ENCODE assay signal across 27 mouse cellular contexts in the genomic region with DNA sequence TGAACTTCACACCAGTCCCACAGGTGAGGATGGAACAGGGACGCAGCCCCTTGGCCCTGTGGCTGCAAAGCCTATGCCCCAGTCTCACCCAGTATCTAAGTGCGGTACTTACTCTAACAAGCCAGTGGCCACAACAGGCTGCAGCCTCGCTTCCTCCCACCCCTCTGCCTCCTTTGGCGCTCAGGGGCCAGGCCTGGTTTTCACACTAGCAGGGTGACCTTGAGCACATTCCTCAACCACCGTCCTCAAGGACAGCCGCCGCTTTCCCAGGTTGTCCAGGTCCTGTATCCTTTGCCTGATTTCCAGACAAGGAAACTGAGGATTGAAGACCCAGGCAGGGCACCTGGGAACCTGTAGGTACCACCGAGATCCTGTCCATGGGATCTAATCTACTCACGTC. TPM values are rescaled to one million over a fixed set of nuclear protein-coding genes. Genes with fewer than 3 reads are reported as not detected.
A peak's percentile ranks its signal among the peaks of the same experiment; 100 is the strongest.
DNase-seq lines count a peak whose midpoint lies in the region; ATAC-seq lines count a peak whose summit lies in the region.
"Had no signal": no experiment of that assay in that cellular context is flagged by ENCODE, and none has a peak within 500 bp of the region (broad histone marks: within the 10 kb centered on the region; RNA-seq: fewer than 3 reads in every experiment).

No protein-coding gene starts in this region.

- peak overlapping the region; percentile 54 for H3K27ac ChIP-seq in heart, embryonic 11.5 days (ENCODE audit: low read depth, low read length)
- H3K27ac ChIP-seq in hindbrain, embryonic 13.5 days = 0 out of 2 replicates have a peak overlapping the region, but pooled peaks have one; percentile 5
- H3K27ac ChIP-seq in hindbrain, embryonic 14.5 days = no peak overlapping the region
- H3K27ac ChIP-seq: embryonic facial prominence, embryonic 12.5 days; limb, embryonic 12.5 days; stomach, embryonic 15.5 days had no signal

- H3K9ac ChIP-seq in heart, embryonic 11.5 days (ENCODE audit: low read depth, low read length) = 0 out of 2 replicates have a peak overlapping the region, but pooled peaks have one; percentile 24
- no peak overlapping the region for H3K9ac ChIP-seq in hindbrain, embryonic 13.5 days
- no peak overlapping the region for H3K9ac ChIP-seq in hindbrain, embryonic 14.5 days
- H3K9ac ChIP-seq: embryonic facial prominence, embryonic 12.5 days; forebrain, postnatal 0 days; stomach, embryonic 15.5 days had no signal

- DNase-seq in heart, postnatal 36 days = no peak
- DNase-seq in hindbrain, embryonic 14.5 days (ENCODE audit: low spot score) = no peak
- DNase-seq in ovary, postnatal 36 days (ENCODE audit: low spot score) = peak; percentile 44
- DNase-seq in ovary, adult 18-20 months (ENCODE audit: low spot score) = no peak
- no peak for DNase-seq in left cerebral cortex, adult 18-20 months (ENCODE audit: low spot score in 2 of 2)
- DNase-seq: adrenal gland, adult 2 months; cerebellum, adult 2 months; forebrain, postnatal 0 days; kidney, adult 2 months; kidney, postnatal 36 days; layer of hippocampus, adult 9-11 months; lung, adult 2 months; lung, postnatal 36 days had no signal

- peak overlapping the region; percentile 3; the same call in 1 of the 2 replicates for H3K4me2 ChIP-seq in heart, embryonic 11.5 days
- H3K4me2 ChIP-seq in hindbrain, embryonic 13.5 days = no peak overlapping the region
- no peak overlapping the region for H3K4me2 ChIP-seq in hindbrain, embryonic 14.5 days (replicated peaks)
- H3K4me2 ChIP-seq: embryonic facial prominence, embryonic 12.5 days; limb, embryonic 12.5 days; midbrain, embryonic 12.5 days; stomach, embryonic 15.5 days had no signal

- ATAC-seq in heart, embryonic 11.5 days (replicated peaks; ENCODE audit: insufficient number of reproducible peaks, low FRiP score, low TSS enrichment) = no peak
- no peak for ATAC-seq in hindbrain, embryonic 13.5 days (ENCODE audit: low FRiP score)
- ATAC-seq in hindbrain, embryonic 14.5 days (ENCODE audit: low FRiP score) = no peak

- no peaks in the 10 kb centered on the region for H3K9me3 ChIP-seq in heart, embryonic 11.5 days (replicated peaks; ENCODE audit: control insufficient read depth, low read length)
- no peaks in the 10 kb centered on the region for H3K9me3 ChIP-seq in hindbrain, embryonic 13.5 days
- H3K9me3 ChIP-seq in hindbrain, embryonic 14.5 days (ENCODE audit: control insufficient read depth, low read length) = no peaks in the 10 kb centered on the region
- H3K9me3 ChIP-seq: embryonic facial prominence, embryonic 12.5 days; limb, embryonic 12.5 days; midbrain, embryonic 12.5 days; stomach, embryonic 15.5 days had no signal

- H3K27me3 ChIP-seq in heart, embryonic 11.5 days (ENCODE audit: control insufficient read depth, insufficient read depth, low read length) = no peaks in the 10 kb centered on the region
- H3K27me3 ChIP-seq in hindbrain, embryonic 13.5 days = 0 out of 2 replicates have a peak, but pooled peaks cover 3% of the 10 kb centered on the region
- no peaks in the 10 kb centered on the region for H3K27me3 ChIP-seq in hindbrain, embryonic 14.5 days (ENCODE audit: control insufficient read depth, insufficient read depth, low read length)
- H3K27me3 ChIP-seq: stomach, embryonic 15.5 days had no signal

- H3K36me3 ChIP-seq in heart, embryonic 11.5 days (ENCODE audit: control insufficient read depth, insufficient read depth, low read length) = no peaks in the 10 kb centered on the region
- H3K36me3 ChIP-seq in hindbrain, embryonic 13.5 days = no peaks in the 10 kb centered on the region
- H3K36me3 ChIP-seq in hindbrain, embryonic 14.5 days (replicated peaks; ENCODE audit: control insufficient read depth, insufficient read depth) = no peaks in the 10 kb centered on the region
- H3K36me3 ChIP-seq: embryonic facial prominence, embryonic 12.5 days; limb, embryonic 12.5 days; midbrain, embryonic 12.5 days; stomach, embryonic 15.5 days had no signal

- intact Hi-C loops in heart, postnatal 36 days (cut with DNase I) = no loop called here

- 48% methylated on average over 9 of the region's 9 CpGs for WGBS in heart, embryonic 11.5 days (ENCODE audit: insufficient replicate concordance)
- WGBS in hindbrain, embryonic 13.5 days = 65% methylated on average over 9 of the region's 9 CpGs
- WGBS in hindbrain, embryonic 14.5 days = 71% methylated on average over 9 of the region's 9 CpGs

- peaks cover 72% of the 10 kb centered on the region for H3K4me1 ChIP-seq in heart, embryonic 11.5 days (ENCODE audit: control insufficient read depth, insufficient read depth, low read length)
- peaks cover 68% of the 10 kb centered on the region for H3K4me1 ChIP-seq in hindbrain, embryonic 13.5 days (replicated peaks)
- peaks cover 25% of the 10 kb centered on the region for H3K4me1 ChIP-seq in hindbrain, embryonic 14.5 days (replicated peaks; ENCODE audit: control insufficient read depth, insufficient read depth, low read length)

- no peak overlapping the region for H3K4me3 ChIP-seq in heart, embryonic 11.5 days (ENCODE audit: low read depth, low read length)
- H3K4me3 ChIP-seq in hindbrain, embryonic 13.5 days = no peak overlapping the region
- no peak overlapping the region for H3K4me3 ChIP-seq in hindbrain, embryonic 14.5 days (replicated peaks; ENCODE audit: low read length)
- H3K4me3 ChIP-seq: embryonic facial prominence, embryonic 12.5 days; limb, embryonic 12.5 days; midbrain, embryonic 12.5 days; myocyte; stomach, embryonic 15.5 days had no signal

RNA-seq across cellular contexts. Expression of a gene that starts 6.6 kb away (rescaled TPM):
- 16.0 and 16.7 TPM in 2 replicates for polyA plus RNA-seq in heart, embryonic 11.5 days (2014; fragmentation: Nextera tagmentation; extraction: Ambion mirVana)
- total RNA-seq in heart, postnatal 36 days (2021) = 1 to 10 TPM; 3.9 to 4.0 TPM
- 42.4 and 43.8 TPM in 2 replicates for polyA plus RNA-seq in hindbrain, embryonic 13.5 days (2015; fragmentation: Nextera tagmentation; extraction: Ambion mirVana)
- 44.8 and 49.8 TPM in 2 replicates for polyA plus RNA-seq in hindbrain, embryonic 14.5 days (2014; fragmentation: Nextera tagmentation; extraction: Ambion mirVana)
- 10 to 100 TPM; 44.0 to 55.2 TPM for total RNA-seq in left cerebral cortex, adult 18-20 months (2021)

RNA-seq across cellular contexts. Expression of a gene that starts 30.6 kb away (rescaled TPM):
- not detected in 2 replicates for polyA plus RNA-seq in heart, embryonic 11.5 days (2014; fragmentation: Nextera tagmentation; extraction: Ambion mirVana)
- not detected for total RNA-seq in heart, postnatal 36 days (2021)
- polyA plus RNA-seq in hindbrain, embryonic 13.5 days (2015; fragmentation: Nextera tagmentation; extraction: Ambion mirVana) = not detected in 2 replicates
- polyA plus RNA-seq in hindbrain, embryonic 14.5 days (2014; fragmentation: Nextera tagmentation; extraction: Ambion mirVana) = not detected in 2 replicates
- total RNA-seq in left cerebral cortex, adult 18-20 months (2021) = 1 to 10 TPM in 1 of 2 experiments, not detected in 1; 1.3 TPM
- total RNA-seq: adrenal gland, adult 2 months; ES-E14; forebrain, postnatal 0 days; gastrocnemius, adult 18-20 months had no signal
- polyA plus RNA-seq: adrenal gland, adult 2 months; C2C12; cerebellum, adult 2 months; embryonic facial prominence, embryonic 12.5 days; forebrain, postnatal 0 days; gonadal fat pad, adult 2 months; hindbrain, embryonic 16.5 days; kidney, adult 2 months; limb, embryonic 12.5 days; lung, adult 2 months; midbrain, embryonic 12.5 days; myocyte; spleen, adult 2 months; stomach, embryonic 15.5 days; thymus, postnatal 0 days had no signal
